Mouse (Mus musculus) liver, embryonic 15.5 days (tissue): ENCODE results near the gene Mrps6. TPM values are rescaled to one million over a fixed set of nuclear protein-coding genes. Genes with fewer than 3 reads are reported as not detected.

Experiments used
- ATAC-seq: fragments of 200-750 bp; cut with Nextera tagmentation; 2 replicates; pipeline ENCODE4 v1.8.0; 2017; ENCODE audit warnings: moderate number of reproducible peaks, mild to moderate bottlenecking, moderate library complexity; ENCODE audit not compliant: insufficient read depth
- H3K27ac ChIP-seq: fragments of 300-500 bp; sonication (generic); replicated peaks from 2 replicates; pipeline ENCODE4 v1.5.1; 2015; ENCODE audit warnings: mild to moderate bottlenecking, inconsistent platforms
- H3K27me3 ChIP-seq: fragments of 300-500 bp; sonication (generic); 2 replicates; pipeline ENCODE4 v1.6.1; 2015; ENCODE audit warnings: mild to moderate bottlenecking, inconsistent platforms
- H3K36me3 ChIP-seq: fragments of 300-500 bp; sonication (generic); replicated peaks from 2 replicates; pipeline ENCODE4 v1.6.1; 2015; ENCODE audit warnings: moderate library complexity, mild to moderate bottlenecking, inconsistent platforms
- H3K4me1 ChIP-seq: fragments of 300-500 bp; sonication (generic); replicated peaks from 2 replicates; pipeline ENCODE4 v1.6.1; 2015; ENCODE audit warnings: inconsistent platforms
- H3K4me2 ChIP-seq: fragments of 300-500 bp; sonication (generic); 2 replicates; pipeline ENCODE4 v1.6.1; 2015; ENCODE audit warnings: moderate library complexity, mild to moderate bottlenecking, inconsistent platforms
- H3K4me3 ChIP-seq: fragments of 300-500 bp; sonication (generic); replicated peaks from 2 replicates; pipeline ENCODE4 v1.5.1; 2015; ENCODE audit warnings: mild to moderate bottlenecking, inconsistent platforms
- H3K9ac ChIP-seq: fragments of 300-500 bp; sonication (generic); 2 replicates; pipeline ENCODE4 v1.6.1; 2015; ENCODE audit warnings: moderate library complexity, mild to moderate bottlenecking, inconsistent platforms
- H3K9me3 ChIP-seq: fragments of 300-500 bp; sonication (generic); replicated peaks from 2 replicates; pipeline ENCODE4 v1.6.1; 2016; ENCODE audit warnings: inconsistent platforms
- WGBS: fragments of 180-500 bp; shearing (Covaris S2); methylation state at CpG from one replicate; pipeline ENCODE4 v1.1.7; 2015; ENCODE audit warnings: mixed read lengths; ENCODE audit not compliant: insufficient replicate concordance; 5-methylcytosine and 5-hydroxymethylcytosine counted together
- polyA plus RNA-seq: library from polyadenylated mRNA; unstranded; fragments of >200 nt; fragmentation: Nextera tagmentation; extraction: Ambion mirVana; gene quantifications from 2 replicates; pipeline ENCODE4 v1.2.1, GENCODE M21; 2015

Gene Mrps6
- polyA plus RNA-seq, 1 experiment from 2014 or later, result 32.8 TPM

GRCm38 (mm10) chr16:92127226-92127625, 69.2 kb downstream of the Mrps6 start:
- no peaks in the 10 kb centered on the region; the same call in 1 of the 2 replicates for H3K9me3 ChIP-seq
- ATAC-seq, result no peak
- no peak overlapping the region for H3K4me3 ChIP-seq
- no peak overlapping the region for H3K27ac ChIP-seq
- no peak overlapping the region for H3K4me2 ChIP-seq
- no peaks in the 10 kb centered on the region for H3K36me3 ChIP-seq
- WGBS, result 36% methylated on average over 4 of the region's 4 CpGs
- no peaks in the 10 kb centered on the region for H3K27me3 ChIP-seq
- no peak overlapping the region for H3K9ac ChIP-seq
- no peaks in the 10 kb centered on the region for H3K4me1 ChIP-seq

- no peak overlapping the region for H3K9ac ChIP-seq
- H3K4me2 ChIP-seq, result no peak overlapping the region
- 63% methylated on average over 5 of the region's 5 CpGs for WGBS
- no peak overlapping the region for H3K27ac ChIP-seq
- H3K9me3 ChIP-seq, result no peaks in the 10 kb centered on the region; the same call in 1 of the 2 replicates
- H3K4me3 ChIP-seq, result no peak overlapping the region
- no peaks in the 10 kb centered on the region for H3K4me1 ChIP-seq
- no peaks in the 10 kb centered on the region for H3K27me3 ChIP-seq
- no peaks in the 10 kb centered on the region for H3K36me3 ChIP-seq
- ATAC-seq, result no peak
Measured at GRCm38 (mm10) chr16:92127666-92128065, 69.6 kb downstream of the Mrps6 start.

- Histone ChIP-seq H3K4me2 (no peak overlapping the region), H3K36me3 (no peaks in the 10 kb centered on the region), H3K9ac (no peak overlapping the region), H3K9me3 (no peaks in the 10 kb centered on the region), H3K27ac (no peak overlapping the region), H3K27me3 (no peaks in the 10 kb centered on the region), H3K4me3 (no peak overlapping the region), H3K4me1 (no peaks in the 10 kb centered on the region)
- no peak for ATAC-seq
- WGBS, result 63% methylated on average over 8 of the region's 8 CpGs
Measured at GRCm38 (mm10) chr16:92129843-92130242, 71.8 kb downstream of the Mrps6 start.

GRCm38 (mm10) chr16:92132511-92132910, 74.4 kb downstream of the Mrps6 start:
- no peak overlapping the region for H3K4me2 ChIP-seq
- no peak overlapping the region for H3K9ac ChIP-seq
- no peaks in the 10 kb centered on the region for H3K36me3 ChIP-seq
- no peaks in the 10 kb centered on the region for H3K9me3 ChIP-seq
- no peak for ATAC-seq
- H3K4me1 ChIP-seq, result no peaks in the 10 kb centered on the region
- no peak overlapping the region for H3K27ac ChIP-seq
- no peaks in the 10 kb centered on the region for H3K27me3 ChIP-seq
- 56% methylated on average over 4 of the region's 4 CpGs for WGBS
- H3K4me3 ChIP-seq, result no peak overlapping the region

GRCm38 (mm10) chr16:92134148-92134764, 76.2 kb downstream of the Mrps6 start:
- Histone ChIP-seq H3K4me3 (no peak overlapping the region), H3K27ac (no peak overlapping the region), H3K4me2 (no peak overlapping the region), H3K9ac (no peak overlapping the region), H3K4me1 (no peaks in the 10 kb centered on the region), H3K36me3 (no peaks in the 10 kb centered on the region), H3K9me3 (no peaks in the 10 kb centered on the region), H3K27me3 (no peaks in the 10 kb centered on the region)
- no peak for ATAC-seq
- WGBS, result 72% methylated on average over 11 of the region's 11 CpGs

- H3K4me1 ChIP-seq, result no peaks in the 10 kb centered on the region
- H3K27ac ChIP-seq, result no peak overlapping the region
Measured at GRCm38 (mm10) chr16:92136275-92136674, 78.2 kb downstream of the Mrps6 start.

GRCm38 (mm10) chr16:92139386-92140261, 81.6 kb downstream of the Mrps6 start:
- no peaks in the 10 kb centered on the region for H3K4me1 ChIP-seq
- H3K9ac ChIP-seq, result no peak overlapping the region
- H3K36me3 ChIP-seq, result no peaks in the 10 kb centered on the region
- ATAC-seq, result no peak
- H3K9me3 ChIP-seq, result no peaks in the 10 kb centered on the region
- no peak overlapping the region for H3K27ac ChIP-seq
- H3K27me3 ChIP-seq, result no peaks in the 10 kb centered on the region
- 55% methylated on average over 15 of the region's 15 CpGs for WGBS
- H3K4me3 ChIP-seq, result no peak overlapping the region
- no peak overlapping the region for H3K4me2 ChIP-seq

More at GRCm38 (mm10) chr16:92136275-92136674, 78.2 kb downstream of the Mrps6 start:
- no peaks in the 10 kb centered on the region for H3K9me3 ChIP-seq
- H3K4me2 ChIP-seq, result no peak overlapping the region
- no peaks in the 10 kb centered on the region for H3K36me3 ChIP-seq
- ATAC-seq, result no peak
- no peaks in the 10 kb centered on the region for H3K27me3 ChIP-seq
- 83% methylated on average over 15 of the region's 15 CpGs for WGBS
- no peak overlapping the region for H3K4me3 ChIP-seq
- no peak overlapping the region for H3K9ac ChIP-seq

- H3K9me3 ChIP-seq, result no peaks in the 10 kb centered on the region
- 63% methylated on average over 9 of the region's 9 CpGs for WGBS
- H3K27me3 ChIP-seq, result no peaks in the 10 kb centered on the region
- no peak overlapping the region for H3K4me2 ChIP-seq
- no peak overlapping the region for H3K9ac ChIP-seq
- no peaks in the 10 kb centered on the region for H3K36me3 ChIP-seq
- H3K4me1 ChIP-seq, result no peaks in the 10 kb centered on the region
- no peak for ATAC-seq
- H3K27ac ChIP-seq, result no peak overlapping the region
- no peak overlapping the region for H3K4me3 ChIP-seq
Measured at GRCm38 (mm10) chr16:92140328-92140727, 82.3 kb downstream of the Mrps6 start.

GRCm38 (mm10) chr16:92141021-92141420, 83.0 kb downstream of the Mrps6 start:
- H3K9ac ChIP-seq, result no peak overlapping the region
- WGBS, result 90% methylated on average over 12 of the region's 12 CpGs
- H3K9me3 ChIP-seq, result no peaks in the 10 kb centered on the region

GRCm38 (mm10) chr16:92142426-92143012, 84.4 kb downstream of the Mrps6 start:
- ATAC-seq, result no peak

More at GRCm38 (mm10) chr16:92141021-92141420, 83.0 kb downstream of the Mrps6 start:
- H3K27ac ChIP-seq, result no peak overlapping the region
- H3K4me1 ChIP-seq, result no peaks in the 10 kb centered on the region
- H3K36me3 ChIP-seq, result no peaks in the 10 kb centered on the region
- no peak for ATAC-seq
- H3K4me3 ChIP-seq, result no peak overlapping the region
- no peak overlapping the region for H3K4me2 ChIP-seq
- H3K27me3 ChIP-seq, result no peaks in the 10 kb centered on the region

More at GRCm38 (mm10) chr16:92142426-92143012, 84.4 kb downstream of the Mrps6 start:
- Histone ChIP-seq H3K4me1 (no peaks in the 10 kb centered on the region), H3K36me3 (no peaks in the 10 kb centered on the region), H3K27me3 (no peaks in the 10 kb centered on the region), H3K9me3 (no peaks in the 10 kb centered on the region), H3K27ac (no peak overlapping the region), H3K4me2 (no peak overlapping the region), H3K4me3 (no peak overlapping the region), H3K9ac (no peak overlapping the region)
- 60% methylated on average over 9 of the region's 9 CpGs for WGBS
